Mouse (Mus musculus): Measurements from ENCODE around the gene Phc3.
"Not testable (repeated sequence)": the region's sequence is repeated elsewhere in the genome, so short reads cannot be mapped to it uniquely, and the experiment has no call there.

Phc3 gene

DNA sequence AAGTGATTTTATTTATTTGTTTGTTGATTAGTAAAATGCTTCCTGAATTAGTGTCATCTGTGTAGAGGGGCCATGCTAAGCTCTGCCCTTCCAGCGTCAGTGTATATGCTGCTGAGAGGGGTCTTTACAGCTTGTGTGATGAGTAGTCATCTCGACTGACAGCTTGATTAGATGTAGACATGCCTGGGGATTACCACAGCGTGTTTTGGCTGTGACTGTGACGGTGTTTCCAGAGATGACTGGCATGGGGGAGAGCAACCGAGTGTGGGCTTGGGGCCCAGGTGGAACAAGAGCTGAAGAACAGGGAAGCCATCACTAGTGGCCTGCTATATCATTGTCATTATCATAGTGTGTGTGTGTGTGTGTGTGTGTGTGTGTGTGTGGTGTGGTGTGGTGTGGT is 100.6 kb downstream of the Phc3 start:
- DNase-seq, result no peak

DNA sequence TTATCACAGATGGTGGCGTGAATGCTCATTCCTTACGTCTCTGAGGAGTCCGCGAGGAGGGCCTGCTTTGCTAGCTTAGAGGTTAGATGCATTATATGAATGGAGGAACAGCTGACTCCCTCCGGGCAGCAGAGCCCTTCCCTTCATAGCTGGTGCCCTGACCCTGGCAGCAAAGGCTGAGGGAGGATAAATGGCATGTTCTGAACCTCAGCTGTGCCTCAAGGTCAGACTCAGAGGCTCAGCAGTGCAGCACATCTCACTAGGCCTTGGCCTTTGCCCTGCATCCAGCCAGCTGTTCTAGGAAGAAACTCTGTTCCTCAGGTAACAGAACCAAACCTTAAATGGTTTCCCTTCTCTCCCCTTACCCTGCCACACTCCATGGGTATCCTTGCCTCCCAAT is 101.0 kb downstream of the Phc3 start:
- DNase-seq, result no peak

DNA sequence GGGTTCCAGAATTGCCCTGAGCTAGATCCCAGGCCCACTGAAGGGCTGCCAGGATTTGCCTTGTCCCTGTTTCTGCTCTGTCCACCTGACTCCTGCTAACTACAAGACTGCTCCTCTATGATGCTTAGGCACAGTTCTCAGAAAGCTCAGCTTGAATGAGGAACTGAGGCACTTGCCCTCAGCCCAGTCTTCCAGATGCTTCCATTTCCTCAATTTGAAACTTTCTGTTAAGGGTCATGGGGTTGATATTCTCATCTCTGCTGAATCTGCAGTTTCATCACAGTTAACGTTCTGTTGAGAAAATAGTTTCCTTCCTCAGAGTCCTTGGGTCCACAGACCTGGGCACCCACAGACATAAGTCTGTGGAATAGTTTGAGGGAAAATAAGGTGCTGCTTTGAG is 104.6 kb downstream of the Phc3 start:
- peak in 1 of 2 experiments; percentile 7 for DNase-seq

DNA sequence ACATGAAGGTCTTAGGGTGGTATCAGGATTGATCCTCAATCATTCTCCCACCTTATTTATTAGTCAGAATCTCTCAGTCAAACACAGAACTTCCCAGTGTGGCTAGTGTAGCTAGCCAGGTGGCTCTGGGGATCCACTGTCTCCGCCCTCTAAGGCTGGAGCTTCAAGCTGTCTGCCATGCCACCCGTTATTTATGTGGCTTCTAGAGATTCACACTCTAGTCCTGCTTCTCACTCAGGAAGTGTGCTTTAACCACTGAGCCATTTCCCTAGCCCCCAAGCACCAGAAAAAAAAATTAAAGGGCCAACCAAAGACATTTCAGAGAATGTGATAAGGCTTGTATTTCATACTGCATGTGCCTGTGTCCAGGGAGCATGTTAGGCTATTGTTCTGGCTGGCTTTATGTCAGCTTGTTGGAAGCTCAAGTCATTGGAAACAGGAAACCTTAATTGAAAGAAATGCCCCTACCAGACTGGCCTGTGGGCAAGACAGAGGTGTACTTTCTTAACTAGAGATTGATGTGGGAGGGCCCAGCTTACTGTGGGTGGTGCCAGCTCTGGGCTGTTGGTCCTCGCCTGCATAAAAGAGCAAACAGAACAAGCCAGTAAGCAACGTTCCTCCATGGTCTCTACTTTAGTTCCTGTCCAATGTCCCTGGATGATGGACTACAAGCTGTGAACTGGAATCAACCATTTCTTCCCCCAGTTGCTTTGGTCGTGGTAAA is 105.3 kb downstream of the Phc3 start:
- DNase-seq, result no peak

DNA sequence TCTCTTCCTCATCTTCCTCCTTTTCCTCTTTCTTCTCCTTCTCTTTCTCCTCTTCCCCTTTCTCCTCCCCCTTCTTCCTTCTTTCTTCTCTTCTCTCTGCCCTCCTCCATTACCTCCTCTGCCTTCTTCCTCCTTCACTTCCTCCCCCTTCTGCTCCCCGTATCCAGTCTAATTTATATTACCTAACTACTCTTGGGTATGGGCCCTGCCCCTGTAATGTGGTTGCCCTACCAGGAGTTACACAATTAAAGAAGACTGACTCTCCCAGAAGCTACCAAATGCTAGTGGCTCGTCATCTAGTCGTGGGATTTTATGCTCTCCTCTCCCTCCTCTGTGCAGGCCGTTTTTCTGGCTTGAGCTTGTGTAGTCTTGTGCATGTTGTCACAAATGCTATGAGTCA is 108.5 kb downstream of the Phc3 start:
- DNase-seq, result no peak

DNA sequence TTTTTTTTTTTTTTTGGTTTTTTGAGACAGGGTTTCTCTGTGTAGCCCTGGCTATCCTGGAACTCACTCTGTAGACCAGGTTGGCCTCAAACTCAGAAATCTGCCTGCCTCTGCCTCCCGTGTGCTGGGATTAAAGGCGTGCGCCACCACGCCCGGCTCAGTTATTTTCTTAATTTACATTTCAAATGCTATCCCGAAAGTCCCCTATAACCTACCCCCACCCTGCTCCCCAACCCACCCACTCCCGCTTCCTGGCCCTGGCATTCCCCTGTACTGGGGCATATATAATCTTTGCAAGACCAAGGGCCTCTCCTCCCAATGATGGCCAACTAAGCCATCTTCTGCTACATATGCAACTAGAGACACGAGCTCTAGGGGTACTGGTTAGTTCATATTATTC is 109.6 kb downstream of the Phc3 start:
- DNase-seq, result not testable (repeated sequence)

DNA sequence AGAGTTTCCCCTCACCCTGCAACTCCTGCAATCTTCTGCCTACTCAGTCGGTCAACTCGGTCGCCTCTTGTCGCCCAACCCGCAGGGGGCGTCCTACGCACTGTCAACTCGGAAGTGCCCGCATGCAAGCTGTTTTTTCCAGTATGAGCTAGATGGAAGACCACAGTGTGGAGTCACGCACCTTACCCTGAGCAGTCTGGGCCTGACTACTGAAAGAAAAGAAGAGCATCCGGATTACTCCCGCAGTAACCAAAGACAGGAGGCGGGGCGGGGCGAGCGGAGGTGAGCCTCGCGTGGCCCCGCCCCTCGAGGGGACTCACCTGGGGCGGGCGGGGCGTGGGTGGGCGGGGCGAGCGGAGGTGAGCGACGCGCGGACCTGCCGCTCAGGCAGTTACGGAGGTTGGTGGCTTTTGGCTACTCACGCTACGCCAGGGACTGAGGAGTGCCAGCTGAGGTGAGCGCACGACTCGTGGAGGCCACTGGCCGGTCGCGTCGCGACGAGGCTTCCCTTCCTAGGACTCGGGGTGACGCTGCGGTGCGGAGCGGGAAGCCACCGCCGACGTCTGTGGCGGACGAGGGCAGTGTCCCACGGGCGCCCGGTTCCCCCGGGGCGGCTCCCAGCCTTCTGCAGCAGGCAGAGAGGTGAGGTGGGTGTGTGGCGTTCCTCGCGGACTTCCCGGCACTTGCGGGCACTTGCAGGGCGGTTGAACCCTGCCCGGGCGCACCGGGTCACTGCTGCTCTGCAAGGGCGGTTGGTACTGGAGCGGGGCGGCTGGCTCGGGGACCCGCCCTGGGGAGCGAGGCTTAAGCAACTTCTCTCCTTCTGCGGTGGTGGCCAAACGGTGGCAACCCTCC is 113.4 kb downstream of the Phc3 start, which contains the start of gene Gpr160:
Gene Gpr160, plus strand, starts transcription at position 347 of the 855 bp plus-strand sequence.
- peak; percentile 81 to 82 for DNase-seq

DNA sequence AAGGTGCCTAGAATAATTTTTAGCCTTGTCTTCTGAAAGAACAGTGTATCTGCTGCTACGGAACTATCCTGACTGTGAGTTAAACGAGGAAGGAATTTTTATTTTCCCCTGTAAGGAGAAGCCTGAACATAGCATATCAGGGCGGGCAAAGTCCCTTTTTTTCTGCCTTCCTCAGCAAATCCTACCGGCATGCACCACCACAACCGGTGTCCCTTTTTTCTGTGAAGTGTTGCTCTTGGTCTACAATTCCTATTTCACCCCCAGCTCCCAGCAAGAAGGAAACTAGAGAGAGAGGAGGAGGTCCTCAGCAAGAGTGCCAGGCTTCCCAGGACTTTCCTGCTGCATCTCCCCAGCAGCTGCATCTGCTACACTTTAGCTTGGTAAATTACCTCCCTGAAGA is 115.6 kb downstream of the Phc3 start:
- DNase-seq, result no peak

DNA sequence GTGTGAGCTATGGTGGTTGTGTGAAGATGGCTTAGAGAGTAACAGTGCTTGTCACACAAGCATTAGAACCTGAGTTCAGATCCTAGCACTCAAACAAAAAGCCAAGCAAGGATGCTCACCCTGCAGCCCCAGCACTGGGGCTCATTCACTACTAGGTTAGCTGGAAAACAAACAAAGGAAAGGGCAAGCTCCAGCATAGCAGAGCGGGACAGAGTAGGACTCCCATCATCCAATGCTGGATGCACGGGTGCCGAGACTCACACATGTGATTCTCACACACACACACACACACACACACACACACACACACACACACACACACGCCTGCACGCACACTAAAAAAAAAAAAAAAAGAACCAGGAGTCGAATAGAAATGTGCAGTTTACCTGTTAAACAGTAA is 117.8 kb downstream of the Phc3 start:
- no peak for DNase-seq

Data from B cell, adult 2 months (primary cell).